Mouse (Mus musculus) MN1 (cell line): ENCODE results near the gene Capzb.

Experiments
- DNase-seq: peaks from one replicate; pipeline ENCODE4 v3.0.0-alpha.2; 2016; ENCODE audit warnings: low spot score

Gene Capzb

GRCm38 (mm10) chr4:139209130-139209840, 16.6 kb downstream of the Capzb start:
- peak; percentile 65 for DNase-seq

DNA sequence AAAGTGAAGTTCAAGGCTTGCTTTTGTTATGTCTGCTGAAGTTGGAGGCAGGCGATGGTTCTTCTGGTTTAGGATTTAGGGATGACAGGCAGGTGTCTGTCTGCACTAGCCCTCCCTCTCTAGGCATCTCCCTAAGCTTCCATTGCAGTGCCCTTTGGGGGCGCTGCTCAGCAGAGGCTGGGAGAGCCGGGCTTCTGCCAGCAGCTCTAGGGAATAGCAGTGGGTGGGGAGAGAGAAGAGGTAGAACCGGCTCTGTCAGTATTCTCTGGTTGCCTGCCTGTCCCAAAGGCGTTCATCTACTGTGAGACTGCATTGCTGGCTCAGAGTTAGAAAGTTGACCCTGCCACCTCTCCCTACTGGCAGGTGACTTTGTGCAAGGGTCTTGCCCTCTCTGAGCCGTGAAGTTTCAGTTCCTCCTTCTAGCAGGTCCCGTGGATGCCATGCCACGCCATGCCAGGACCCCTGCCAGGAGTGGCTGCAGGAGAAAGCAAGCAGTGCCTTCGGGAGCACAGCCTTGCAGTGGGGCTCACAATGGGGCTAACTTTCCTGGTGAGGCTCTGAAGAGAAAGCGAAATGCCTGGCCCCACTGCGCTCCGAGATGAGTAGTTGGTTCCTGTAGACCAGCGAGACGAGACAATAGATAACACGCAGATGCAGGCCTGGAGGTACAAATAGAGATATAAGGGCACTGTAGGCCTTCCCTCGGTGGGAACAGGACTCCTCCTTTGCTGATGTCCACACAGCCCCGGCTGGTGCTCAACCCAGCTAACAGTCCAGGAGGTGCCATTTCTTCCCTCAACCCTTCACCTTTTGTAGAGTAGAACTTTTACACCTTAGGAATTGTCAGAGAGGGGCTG, 19.5 kb downstream of the Capzb start:
- no peak for DNase-seq

DNA sequence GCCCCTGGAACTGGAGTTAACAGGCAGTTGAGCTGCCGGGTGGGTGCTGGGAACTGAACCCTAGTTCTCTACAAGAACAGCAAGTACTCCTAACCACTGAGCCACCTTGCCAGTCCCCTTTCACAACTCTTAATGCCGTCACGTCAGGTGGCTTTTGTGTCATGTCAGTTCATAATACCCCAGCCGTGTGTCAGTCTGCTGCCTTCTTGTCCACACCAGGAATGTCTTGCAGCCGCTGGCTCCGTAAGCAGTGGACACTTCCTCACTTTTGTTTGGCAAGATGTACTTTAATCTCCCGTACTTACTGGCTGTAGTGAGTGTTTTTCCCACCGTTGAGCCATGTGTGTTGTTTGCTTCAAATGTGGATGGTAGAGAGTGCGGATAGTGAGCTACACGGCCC, 20.4 kb downstream of the Capzb start:
- DNase-seq: no peak

GRCm38 (mm10) chr4:139213935-139214371, 21.3 kb downstream of the Capzb start:
- DNase-seq: peak; percentile 50

GRCm38 (mm10) chr4:139216566-139216965, 23.9 kb downstream of the Capzb start:
- peak; percentile 56 for DNase-seq

GRCm38 (mm10) chr4:139218539-139218938, 25.8 kb downstream of the Capzb start:
- no peak for DNase-seq

DNA sequence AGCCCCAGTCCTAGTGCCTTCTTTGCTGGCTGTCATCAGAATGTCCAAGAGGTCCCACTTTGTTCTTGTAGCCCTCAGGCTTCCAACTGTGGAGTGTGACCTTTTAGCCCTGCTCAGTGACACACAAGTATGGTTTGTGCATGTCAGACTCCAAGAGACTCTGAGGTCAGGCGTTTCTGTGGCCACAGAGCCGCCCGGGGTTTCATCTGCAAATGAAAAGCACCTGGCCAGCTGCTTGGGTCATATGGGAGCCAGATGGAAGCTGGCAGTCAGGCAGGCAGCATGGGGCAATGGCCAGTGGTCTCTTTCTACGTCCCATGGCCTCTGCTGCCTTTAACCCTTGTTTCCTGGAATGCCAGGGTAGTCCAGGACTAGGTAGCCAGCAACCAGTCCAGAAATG, 27.0 kb downstream of the Capzb start:
- no peak for DNase-seq

DNA sequence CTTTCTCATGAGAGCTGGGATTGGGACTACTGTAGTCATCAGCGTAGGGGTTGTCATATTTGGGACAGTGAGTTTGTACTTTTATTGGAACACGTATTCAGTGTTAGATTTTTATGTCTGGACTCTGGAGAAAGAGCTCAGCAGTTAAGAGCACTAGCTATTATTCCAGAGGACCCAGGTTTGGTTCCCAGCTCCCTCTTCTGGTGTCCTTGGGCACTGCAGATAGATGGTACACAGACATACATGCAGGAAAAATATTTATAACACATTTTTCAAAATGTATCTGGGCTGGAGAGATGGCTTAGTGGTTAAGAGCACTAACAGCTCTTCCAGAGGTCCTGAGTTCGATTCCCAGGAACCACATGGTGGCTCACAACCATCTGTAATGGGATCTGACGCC, 28.3 kb downstream of the Capzb start:
- no peak for DNase-seq

DNA sequence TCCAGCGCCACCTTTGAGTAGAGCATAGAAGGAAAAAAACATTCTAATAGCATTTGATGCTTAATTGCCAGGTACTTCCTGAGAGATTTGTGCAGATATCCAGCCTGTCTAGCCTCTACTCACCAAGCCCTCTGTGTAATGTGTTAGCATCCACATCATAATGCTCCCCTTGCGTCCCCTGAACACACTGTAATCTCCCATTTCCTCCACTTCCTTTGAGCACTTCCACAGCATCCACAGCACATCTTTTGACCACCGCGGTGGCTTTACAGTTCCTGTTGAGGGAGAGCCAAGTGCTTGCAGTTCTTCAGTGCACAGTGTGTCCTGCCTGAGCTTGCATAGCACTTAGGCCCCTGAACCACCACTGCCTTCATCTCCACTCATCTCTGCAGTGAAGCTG, 29.1 kb downstream of the Capzb start:
- no peak for DNase-seq

GRCm38 (mm10) chr4:139225115-139225514, 32.4 kb downstream of the Capzb start:
- no peak for DNase-seq

GRCm38 (mm10) chr4:139225944-139226343, 33.2 kb downstream of the Capzb start:
- no peak for DNase-seq

DNA sequence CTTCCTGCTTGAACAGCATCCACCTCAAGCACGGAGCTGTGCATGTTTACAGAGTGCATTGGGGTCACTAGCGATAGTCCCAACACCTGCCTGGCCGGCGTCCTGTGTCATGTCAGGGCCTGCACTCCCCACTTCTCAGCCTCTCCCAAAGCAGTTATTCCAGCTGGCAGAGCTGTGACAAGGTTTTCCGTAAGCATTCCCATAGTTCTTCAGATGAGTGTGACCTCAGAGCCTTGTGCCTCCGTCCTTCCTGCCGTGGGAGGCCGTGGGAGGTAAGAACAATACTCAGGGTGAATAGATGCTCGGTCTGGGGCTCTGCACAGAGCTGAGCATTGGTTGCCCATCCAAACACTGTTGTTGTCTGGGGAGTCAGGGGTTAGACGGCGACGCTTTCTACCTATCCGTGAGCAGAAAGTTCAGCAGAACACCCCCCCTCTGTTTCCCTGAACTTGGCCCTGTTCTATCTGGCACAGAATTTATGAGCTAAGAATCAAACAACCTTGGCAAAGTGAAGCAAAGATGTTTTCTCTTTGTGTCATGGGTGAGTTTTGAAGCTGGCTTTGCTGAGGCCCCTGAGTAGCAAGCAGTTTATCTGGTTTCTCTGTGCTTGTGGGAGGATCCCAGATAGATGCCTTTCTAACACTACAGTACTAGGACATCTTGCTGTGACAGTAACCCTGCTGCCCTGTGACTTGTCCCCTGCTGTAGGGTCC, 34.0 kb downstream of the Capzb start:
- no peak for DNase-seq

DNA sequence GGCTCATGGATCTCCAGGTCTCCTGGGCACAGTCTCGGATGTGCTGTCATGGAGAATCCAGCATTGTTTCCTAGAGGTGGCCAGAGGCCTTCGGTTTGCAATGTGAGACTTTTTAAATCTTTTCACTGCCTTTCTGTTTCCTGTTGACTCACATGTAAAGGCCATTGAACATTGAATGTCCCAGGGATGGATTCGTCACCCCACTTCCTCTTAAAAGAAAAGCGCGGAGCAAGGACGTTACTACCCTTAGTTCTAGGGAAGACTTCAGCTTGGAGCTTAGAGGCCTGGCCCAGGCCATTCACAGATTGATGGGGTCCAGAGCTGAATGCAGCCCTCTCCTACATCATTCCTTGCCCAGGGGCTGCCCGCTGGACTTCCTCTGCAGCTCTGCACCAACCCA, 35.2 kb downstream of the Capzb start:
- DNase-seq: no peak

GRCm38 (mm10) chr4:139229271-139229670, 36.6 kb downstream of the Capzb start:
- DNase-seq: no peak

DNA sequence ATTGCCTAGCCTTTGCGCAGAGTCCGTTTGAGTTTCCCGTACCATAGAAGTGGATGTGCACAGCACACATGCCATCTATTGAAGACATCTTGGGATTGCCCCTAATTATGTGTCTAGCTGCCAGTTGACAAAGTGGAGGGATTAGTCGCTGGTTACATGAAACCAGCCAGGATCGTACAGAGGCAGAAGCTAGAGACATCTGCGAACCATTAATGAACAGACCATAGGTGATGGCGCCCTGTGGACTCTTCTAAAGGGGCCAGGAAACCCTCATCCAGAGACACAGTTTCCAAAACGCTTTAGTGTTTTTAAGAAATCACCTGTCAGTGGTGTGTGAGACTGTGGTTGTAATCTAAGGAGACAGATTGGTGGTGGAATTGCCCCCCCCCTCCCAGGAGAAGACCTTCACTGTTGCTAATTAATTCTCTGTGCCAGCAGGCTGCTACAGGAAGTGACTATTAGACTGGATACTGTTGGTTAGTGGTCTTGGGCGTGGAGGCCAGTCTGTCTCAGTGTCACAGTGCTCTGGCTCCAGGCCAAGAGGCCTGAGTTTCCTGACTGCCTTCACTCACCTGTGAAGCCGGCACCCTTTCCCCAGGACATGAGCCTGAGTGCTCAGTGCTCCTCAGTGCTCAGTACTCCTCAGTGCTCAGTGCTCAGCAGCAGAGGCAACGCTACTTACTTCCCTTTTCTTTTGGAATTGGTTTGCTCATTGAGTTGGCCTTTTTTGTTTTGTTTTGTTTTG, 37.8 kb downstream of the Capzb start:
- peak; percentile 44 for DNase-seq

DNA sequence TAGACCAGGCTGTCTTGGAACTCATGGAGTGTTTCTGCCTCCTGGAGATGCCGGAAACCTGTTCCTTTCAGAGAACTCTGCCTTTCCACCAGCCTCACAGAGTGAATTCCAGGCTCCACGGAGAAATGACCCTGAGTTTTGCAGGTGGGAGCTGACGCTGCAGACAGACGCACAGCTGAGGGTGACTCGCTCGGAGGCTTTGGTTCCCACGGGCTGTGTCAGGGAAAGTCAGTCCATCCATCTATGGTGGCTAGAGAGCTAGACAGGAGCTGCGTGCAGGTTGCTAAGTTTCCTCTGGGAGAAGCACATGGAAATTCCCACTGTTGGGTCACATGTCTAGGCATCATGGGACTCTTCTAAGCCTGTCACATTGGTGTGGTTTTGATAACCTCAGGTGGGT, 38.5 kb downstream of the Capzb start:
- no peak for DNase-seq

DNA sequence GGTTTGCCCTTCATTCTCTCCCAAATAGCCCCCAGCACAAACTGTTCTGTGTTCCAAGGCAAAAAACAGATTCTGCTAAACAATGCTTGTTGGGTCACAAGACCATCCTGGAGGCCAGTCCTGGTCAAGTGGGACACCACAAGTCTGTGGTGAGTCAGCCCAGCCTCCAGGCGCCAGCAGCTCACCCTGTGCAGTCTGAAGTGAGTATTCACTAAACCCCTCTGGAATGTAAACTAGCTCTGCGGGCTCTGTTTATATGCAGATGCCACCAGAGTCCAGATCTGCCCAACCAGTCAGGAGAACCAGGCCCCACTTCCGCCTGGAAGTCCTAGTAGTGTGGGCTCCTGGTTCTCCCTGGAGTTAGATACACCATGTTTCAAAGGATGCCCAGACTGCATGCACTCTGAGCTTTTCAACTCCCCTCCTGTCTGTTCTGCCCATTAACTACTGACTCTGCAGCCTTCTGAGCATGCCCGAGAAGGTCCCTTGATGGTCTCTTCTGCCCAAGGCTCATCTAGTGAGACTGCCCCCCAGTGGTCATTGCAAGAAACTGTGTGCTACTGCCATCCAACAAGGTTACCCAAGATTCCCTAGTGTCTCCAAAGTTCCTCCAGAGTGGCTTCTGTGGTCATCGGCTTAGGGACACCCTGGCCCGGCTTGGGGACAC, 39.9 kb downstream of the Capzb start:
- DNase-seq: peak; percentile 84

DNA sequence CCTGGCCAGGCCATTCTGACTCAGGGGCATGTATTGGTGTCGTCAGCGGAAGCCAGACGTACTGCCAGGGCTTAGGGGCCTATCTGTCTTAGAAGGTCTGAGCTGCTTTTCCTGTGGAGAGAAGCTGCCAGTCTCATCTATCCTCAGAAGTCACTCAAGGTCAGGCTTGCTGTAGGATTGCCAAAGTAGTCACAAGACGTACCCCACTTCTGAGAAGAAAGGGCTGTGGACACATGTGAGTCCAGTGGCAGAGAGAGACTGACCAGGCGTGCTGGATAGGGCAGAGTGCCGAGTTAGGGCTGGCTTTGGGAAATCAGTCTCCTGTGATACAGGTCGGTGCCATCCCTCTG, 40.4 kb downstream of the Capzb start:
- no peak for DNase-seq

DNA sequence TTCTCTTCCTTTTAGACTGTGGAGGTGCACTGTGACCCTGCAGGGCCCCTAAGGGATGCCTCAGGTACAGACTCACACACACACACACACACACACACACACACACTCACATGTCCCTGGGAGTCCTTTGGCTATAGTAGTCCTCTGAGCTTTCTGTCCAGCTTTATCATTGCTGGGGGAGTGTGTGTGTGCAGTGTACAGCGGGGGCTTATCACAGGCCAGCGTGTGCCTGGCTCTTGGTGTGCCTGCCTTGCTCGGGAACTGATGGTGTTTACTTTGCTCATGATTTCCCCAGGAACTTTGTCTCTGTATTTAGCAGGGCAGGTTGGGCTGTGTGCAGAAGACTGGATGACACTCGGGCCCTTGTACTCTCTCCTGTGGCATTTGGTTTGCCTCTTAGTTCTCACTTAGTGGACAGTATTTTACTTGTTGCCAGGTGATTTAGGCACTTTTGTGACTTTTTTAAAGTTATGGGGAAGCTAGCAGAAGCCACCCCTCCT, 41.1 kb downstream of the Capzb start:
- DNase-seq: no peak

- no peak for DNase-seq
These were observed 41.6 kb downstream of the Capzb start for GRCm38 (mm10) chr4:139234261-139234660.

- no peak for DNase-seq
These were observed 42.9 kb downstream of the Capzb start for GRCm38 (mm10) chr4:139235556-139235955.
